Mouse (Mus musculus): ENCODE measurements around the gene Tor4a. TPM values are rescaled to one million over a fixed set of nuclear protein-coding genes. Genes with fewer than 3 reads are reported as not detected.

Gene Tor4a
- polyA plus RNA-seq, 1 experiment from 2014 or later: 1.5 TPM

DNA sequence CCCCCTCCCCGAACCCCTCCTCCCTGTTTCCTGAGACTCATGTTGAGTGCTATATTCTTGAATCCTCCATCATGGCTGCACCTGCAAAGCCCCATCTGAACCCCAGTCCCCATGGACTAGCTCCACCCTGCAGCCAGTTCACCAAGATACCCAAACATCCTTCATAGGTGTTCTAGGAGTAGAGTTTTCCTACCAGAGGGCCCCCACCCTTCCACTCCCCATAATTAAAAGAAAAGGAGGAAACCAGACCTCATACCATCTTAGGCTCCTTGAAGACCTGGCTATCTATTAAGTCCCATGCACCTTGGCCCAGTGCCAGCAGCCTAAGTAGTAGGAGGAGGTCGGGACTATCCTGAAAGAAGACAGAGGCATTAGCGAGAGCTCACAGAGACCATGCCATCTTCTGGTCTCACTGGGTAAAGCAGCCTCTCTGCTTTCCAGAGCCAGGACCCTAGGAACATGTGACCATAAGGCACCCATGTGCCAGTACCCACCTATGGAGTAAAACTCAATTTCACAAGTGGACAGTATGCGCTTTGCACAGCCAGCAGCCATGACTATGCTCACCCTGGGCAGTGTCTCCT, 7.0 kb upstream of the Tor4a start:
- Histone ChIP-seq H3K4me3 (no peak overlapping the region), H3K36me3 (peaks cover 89% of the 10 kb centered on the region)
- WGBS: 66% methylated on average over 4 of the region's 4 CpGs

DNA sequence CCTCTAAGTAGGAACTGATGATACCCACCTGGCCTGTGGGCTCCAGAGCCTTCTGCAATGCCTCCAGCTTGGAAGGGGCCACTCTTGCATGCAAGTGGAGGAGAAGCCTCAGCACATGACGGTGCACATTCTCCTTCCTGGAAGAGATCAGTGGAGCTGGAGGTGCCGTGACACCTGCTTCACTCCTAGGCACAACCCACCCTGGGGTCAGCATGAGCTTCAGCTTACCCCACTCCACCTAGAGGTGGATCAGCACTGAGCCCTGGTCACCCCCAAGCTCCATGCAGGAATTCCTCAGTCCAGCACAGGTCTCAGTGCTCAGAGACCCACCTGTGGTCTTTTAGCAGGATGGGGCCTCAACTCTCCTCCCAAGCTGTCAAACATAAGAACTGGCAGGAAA, 3.9 kb upstream of the Tor4a start:
- no peak overlapping the region for H3K4me3 ChIP-seq
- WGBS: 96% methylated on average over 2 of the region's 2 CpGs
- no peak for ATAC-seq (ENCODE audit: low FRiP score, low read depth)

More for the DNA sequence above, 7.0 kb upstream of the Tor4a start:
- 0 out of 2 replicates have a peak, but pooled peaks cover 4% of the 10 kb centered on the region for H3K4me1 ChIP-seq
- no peaks in the 10 kb centered on the region for H3K9me3 ChIP-seq
- ATAC-seq (ENCODE audit: low FRiP score, low read depth): no peak
- H3K27me3 ChIP-seq (replicated peaks): no peaks in the 10 kb centered on the region
- no peak overlapping the region for H3K4me2 ChIP-seq (replicated peaks)
- H3K27ac ChIP-seq: no peak overlapping the region
- no peak overlapping the region for H3K9ac ChIP-seq

DNA sequence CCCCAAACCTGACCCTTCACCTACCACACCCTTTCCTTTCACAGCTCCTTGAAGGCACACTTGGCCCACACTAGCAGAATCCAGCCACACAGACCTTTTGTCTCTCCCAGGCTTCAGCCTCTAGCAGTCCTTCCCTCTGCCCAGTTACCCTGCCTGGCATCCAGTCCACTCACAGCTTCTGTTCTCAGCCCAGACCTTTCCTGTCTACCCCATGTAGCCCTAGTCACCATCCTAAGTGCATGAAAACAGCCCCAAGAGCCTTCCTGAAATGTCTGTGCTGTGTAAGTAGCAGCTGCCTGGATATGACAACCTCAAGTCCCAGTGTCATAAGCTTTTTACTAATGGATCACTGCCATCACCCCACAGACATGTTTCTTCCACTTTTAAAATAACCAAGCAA, 1.3 kb upstream of the Tor4a start:
- H3K36me3 ChIP-seq: peaks cover 51% of the 10 kb centered on the region
- no peaks in the 10 kb centered on the region for H3K9me3 ChIP-seq

More for the DNA sequence above, 3.9 kb upstream of the Tor4a start:
- Histone ChIP-seq H3K4me1 (no peaks in the 10 kb centered on the region; the same call in 1 of the 2 replicates), H3K4me2 (replicated peaks) (no peak overlapping the region), H3K9ac (no peak overlapping the region), H3K36me3 (peaks cover 74% of the 10 kb centered on the region), H3K9me3 (no peaks in the 10 kb centered on the region), H3K27me3 (replicated peaks) (peaks cover 16% of the 10 kb centered on the region), H3K27ac (no peak overlapping the region)

DNA sequence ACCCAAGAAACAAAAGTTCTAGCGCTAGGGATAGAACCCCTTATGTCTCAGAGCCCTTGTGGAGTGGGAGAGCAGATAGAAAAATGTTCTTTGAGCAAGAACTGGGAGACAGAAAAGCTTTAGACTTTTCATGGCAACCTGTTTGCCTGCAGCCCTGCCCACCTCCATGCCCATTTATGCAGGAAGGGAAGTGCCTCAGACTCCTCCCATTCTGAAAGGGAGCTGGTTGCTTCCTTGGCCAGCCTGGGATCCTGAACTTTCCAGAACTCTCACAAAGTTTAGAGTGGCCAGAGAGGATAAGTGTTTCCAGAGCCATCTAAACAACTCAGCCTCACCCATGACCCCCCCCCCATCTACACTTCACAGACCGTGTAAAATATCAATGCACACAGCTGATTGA, 505 bp upstream of the Tor4a start:
- no peak overlapping the region for H3K4me2 ChIP-seq (replicated peaks)
- H3K27me3 ChIP-seq (replicated peaks): peaks cover 32% of the 10 kb centered on the region
- H3K9me3 ChIP-seq: no peaks in the 10 kb centered on the region
- 22% methylated on average over 2 of the region's 2 CpGs for WGBS
- H3K36me3 ChIP-seq: peaks cover 44% of the 10 kb centered on the region
- peaks cover 3% of the 10 kb centered on the region; the same call in 1 of the 2 replicates for H3K4me1 ChIP-seq
- ATAC-seq (ENCODE audit: low FRiP score, low read depth): no peak
- no peak overlapping the region for H3K27ac ChIP-seq
- no peak overlapping the region for H3K9ac ChIP-seq
- no peak overlapping the region for H3K4me3 ChIP-seq

More for the DNA sequence above, 1.3 kb upstream of the Tor4a start:
- Histone ChIP-seq H3K27me3 (replicated peaks) (peaks cover 32% of the 10 kb centered on the region), H3K4me2 (replicated peaks) (no peak overlapping the region), H3K4me1 (peaks cover 3% of the 10 kb centered on the region; the same call in 1 of the 2 replicates), H3K9ac (no peak overlapping the region), H3K27ac (no peak overlapping the region), H3K4me3 (no peak overlapping the region)
- ATAC-seq (ENCODE audit: low FRiP score, low read depth): no peak

DNA sequence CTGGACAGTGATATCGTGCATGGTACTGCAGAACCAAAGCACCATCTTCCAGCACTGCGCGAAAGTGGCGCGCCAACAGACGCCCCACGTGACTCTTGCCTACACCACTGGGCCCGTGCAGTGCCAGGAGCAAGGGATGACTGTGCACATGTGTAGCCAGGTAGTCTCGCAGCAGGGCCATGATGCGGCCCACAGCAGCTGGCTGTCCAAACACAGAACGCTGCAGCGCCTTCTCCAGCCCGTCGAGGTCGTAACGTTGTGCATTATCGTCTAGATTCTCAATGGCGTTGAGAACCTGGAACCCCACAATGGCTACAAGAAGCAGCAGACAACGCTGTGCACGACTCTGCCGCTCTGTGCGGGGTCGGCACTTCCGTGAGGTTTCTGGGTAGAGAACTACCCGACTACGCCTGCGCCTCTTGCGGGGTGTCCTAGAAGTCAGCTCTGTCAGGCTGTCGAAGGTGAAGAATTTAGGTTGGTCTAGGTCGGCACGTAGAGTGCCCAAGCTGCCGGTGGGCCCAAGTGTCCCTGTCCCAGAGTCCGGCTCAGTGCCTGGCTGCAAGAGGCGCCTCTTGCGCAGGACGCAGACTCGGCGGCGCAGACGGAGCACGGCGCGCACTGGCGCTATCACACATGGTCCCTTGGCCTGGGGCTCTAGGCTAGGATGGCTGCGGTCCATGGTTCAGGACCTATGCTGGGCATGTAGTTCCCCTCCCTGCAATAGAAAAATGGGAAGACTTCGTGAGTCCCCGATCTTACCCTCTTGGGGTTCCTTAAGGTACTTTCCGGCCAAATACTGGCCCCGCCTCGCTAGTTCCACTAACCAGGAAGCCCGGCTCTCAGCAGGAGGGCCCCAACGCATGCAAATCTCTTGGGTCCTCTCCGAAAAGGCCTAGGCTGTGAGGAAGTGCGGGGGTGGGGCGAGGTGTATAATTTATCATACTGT, 1.2 kb downstream of the Tor4a start:
- ATAC-seq (ENCODE audit: low FRiP score, low read depth): no peak
- peak overlapping the region; percentile 40 for H3K4me2 ChIP-seq (replicated peaks)
- H3K36me3 ChIP-seq: peaks cover 28% of the 10 kb centered on the region
- H3K9me3 ChIP-seq: no peaks in the 10 kb centered on the region
- H3K9ac ChIP-seq: peak overlapping the region; percentile 21; the same call in 1 of the 2 replicates
- peaks cover 32% of the 10 kb centered on the region for H3K27me3 ChIP-seq (replicated peaks)
- peaks cover 3% of the 10 kb centered on the region; the same call in 1 of the 2 replicates for H3K4me1 ChIP-seq
- no peak overlapping the region for H3K27ac ChIP-seq
- no peak overlapping the region for H3K4me3 ChIP-seq
- WGBS: 21% methylated on average over 55 of the region's 55 CpGs

DNA sequence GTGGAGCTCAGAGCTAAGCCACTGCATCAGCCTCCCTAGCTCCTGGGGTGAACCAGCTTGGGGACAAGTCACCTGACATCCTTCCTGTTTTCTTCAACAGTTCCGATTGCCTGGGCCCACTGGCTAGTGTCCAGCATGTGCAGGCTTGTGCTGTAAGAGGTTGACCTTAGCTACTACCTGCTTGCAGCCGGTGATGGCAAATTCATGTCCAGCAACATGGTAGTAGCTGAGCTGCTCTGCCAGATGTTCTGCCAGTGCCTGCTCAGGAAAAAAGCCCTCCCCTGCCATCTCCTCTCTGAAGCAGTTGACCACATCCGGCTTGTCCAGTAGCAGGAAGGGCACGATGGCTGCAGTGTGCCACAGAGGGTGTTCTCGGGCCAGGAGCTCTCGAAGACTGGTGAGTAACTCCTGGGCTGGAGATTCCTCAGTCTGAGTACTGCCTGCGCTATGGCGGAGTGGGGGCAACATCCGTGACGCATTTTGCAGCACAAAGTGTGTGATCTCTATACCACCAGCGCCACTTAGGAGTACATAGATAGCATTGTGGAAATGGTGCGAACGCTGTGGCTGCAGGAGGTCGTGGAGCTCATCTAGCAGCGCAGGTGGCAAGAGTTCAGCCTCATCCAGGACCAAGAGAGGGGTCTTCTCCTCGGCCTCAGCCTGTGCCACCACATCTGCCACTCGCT, 2.1 kb downstream of the Tor4a start:
- H3K4me3 ChIP-seq: no peak overlapping the region
- WGBS: 87% methylated on average over 17 of the region's 17 CpGs
- no peaks in the 10 kb centered on the region for H3K9me3 ChIP-seq
- no peak for ATAC-seq (ENCODE audit: low FRiP score, low read depth)
- H3K9ac ChIP-seq: no peak overlapping the region
- H3K27me3 ChIP-seq (replicated peaks): peaks cover 32% of the 10 kb centered on the region
- peak overlapping the region; percentile 40; the same call in 1 of the 2 replicates for H3K4me2 ChIP-seq (replicated peaks)
- peaks cover 3% of the 10 kb centered on the region; the same call in 1 of the 2 replicates for H3K4me1 ChIP-seq
- no peak overlapping the region for H3K27ac ChIP-seq
- H3K36me3 ChIP-seq: peaks cover 19% of the 10 kb centered on the region

DNA sequence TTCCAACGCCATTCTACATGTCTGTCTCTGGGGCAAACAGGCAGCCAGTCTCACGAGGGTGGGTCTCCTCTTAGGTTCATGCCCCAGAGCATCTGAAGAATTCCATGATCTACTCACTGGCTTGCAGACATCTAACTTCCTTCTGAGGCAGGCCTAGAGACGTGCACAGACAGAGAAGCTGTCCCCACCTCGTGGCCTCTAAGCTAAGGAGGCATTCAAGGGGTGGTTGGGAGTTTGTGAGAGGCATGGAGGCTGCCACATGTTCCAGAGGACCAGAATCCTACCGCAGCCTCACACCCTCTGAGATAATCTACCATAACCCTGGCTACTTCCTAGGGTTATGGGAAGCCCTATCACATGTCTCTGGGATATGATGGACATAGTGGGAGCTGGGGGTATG, 2.7 kb downstream of the Tor4a start:
- Histone ChIP-seq H3K4me1 (peaks cover 3% of the 10 kb centered on the region; the same call in 1 of the 2 replicates), H3K4me3 (no peak overlapping the region), H3K27me3 (replicated peaks) (peaks cover 32% of the 10 kb centered on the region), H3K36me3 (peaks cover 15% of the 10 kb centered on the region), H3K9ac (no peak overlapping the region), H3K9me3 (no peaks in the 10 kb centered on the region), H3K4me2 (replicated peaks) (no peak overlapping the region), H3K27ac (no peak overlapping the region)
- ATAC-seq (ENCODE audit: low FRiP score, low read depth): no peak
- WGBS: 85% methylated on average over 5 of the region's 5 CpGs

DNA sequence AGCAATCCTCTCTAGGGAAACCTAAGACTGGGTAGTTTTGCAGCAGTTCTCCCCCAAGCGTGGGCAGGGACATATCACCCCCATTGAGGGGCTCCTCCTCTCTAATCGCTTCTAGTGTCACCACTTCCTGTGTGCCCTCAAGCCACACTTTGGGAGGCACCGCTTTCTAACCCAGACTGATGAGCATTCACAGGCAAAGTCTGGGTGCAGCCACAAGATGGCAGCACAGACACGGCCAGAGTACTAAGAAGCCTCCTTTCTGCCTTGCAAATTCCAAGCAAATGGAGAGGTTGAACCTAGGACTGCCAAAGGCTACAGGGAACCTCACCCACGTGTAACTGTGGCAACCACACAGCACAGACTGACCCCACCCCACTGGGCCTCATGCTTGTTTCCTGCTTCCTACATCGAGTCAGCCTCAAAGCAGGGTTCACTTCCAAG, 3.3 kb downstream of the Tor4a start:
- Histone ChIP-seq H3K27me3 (replicated peaks) (peaks cover 32% of the 10 kb centered on the region), H3K36me3 (peaks cover 9% of the 10 kb centered on the region), H3K4me1 (peaks cover 3% of the 10 kb centered on the region; the same call in 1 of the 2 replicates), H3K4me2 (replicated peaks) (peak overlapping the region; percentile 30; the same call in 1 of the 2 replicates), H3K9ac (no peak overlapping the region), H3K27ac (no peak overlapping the region), H3K9me3 (no peaks in the 10 kb centered on the region), H3K4me3 (no peak overlapping the region)
- 2% methylated on average over 6 of the region's 6 CpGs for WGBS
- peak; percentile 79 for ATAC-seq (ENCODE audit: low FRiP score, low read depth)

DNA sequence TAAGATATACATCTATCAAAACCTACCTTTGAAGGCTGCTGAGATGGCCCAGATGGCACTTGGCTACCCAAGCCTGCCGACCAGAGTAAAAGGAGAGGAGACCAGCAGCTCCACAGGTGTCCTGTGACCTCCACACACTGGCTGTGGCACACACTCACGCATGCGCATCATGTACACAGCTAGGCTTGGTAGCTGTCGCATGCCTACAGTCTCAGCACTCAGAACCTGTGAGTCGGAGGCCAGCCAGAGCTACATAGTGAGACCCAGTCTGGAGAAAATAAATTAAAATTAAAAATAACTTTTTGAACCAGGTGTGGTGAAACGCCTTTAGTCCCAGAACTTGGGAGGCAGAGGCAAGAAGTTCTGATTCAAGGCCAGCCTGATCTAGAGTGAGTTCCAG, 8.8 kb downstream of the Tor4a start:
- Histone ChIP-seq H3K27ac (no peak overlapping the region), H3K4me3 (no peak overlapping the region), H3K4me2 (replicated peaks) (no peak overlapping the region), H3K9me3 (no peaks in the 10 kb centered on the region), H3K9ac (no peak overlapping the region), H3K4me1 (peaks cover 31% of the 10 kb centered on the region), H3K27me3 (replicated peaks) (no peaks in the 10 kb centered on the region), H3K36me3 (peaks cover 8% of the 10 kb centered on the region; the same call in 1 of the 2 replicates)
- no peak for ATAC-seq (ENCODE audit: low FRiP score, low read depth)
- 79% methylated on average over 6 of the region's 6 CpGs for WGBS

DNA sequence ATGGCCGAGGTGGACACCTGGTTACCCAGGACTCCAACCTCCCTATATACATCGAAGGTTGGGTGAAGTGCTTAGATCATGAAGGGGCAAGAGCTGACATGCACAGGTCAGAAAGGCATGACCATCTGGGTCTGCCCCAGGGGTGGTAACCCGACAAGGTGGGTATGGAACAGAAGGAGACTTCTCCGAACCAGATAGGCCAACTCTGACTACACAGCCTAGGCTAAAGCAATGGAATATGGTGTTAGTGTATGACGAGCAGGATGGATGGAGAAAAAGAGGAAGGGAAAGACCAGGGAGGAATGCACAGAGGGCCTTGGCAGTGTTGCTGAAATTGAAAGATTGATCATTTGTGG, 10.1 kb downstream of the Tor4a start:
- Histone ChIP-seq H3K9ac (peak overlapping the region; percentile 70; the same call in 1 of the 2 replicates), H3K36me3 (peaks cover 8% of the 10 kb centered on the region; the same call in 1 of the 2 replicates), H3K27ac (0 out of 2 replicates have a peak overlapping the region, but pooled peaks have one; percentile 96), H3K4me3 (peak overlapping the region; percentile 48), H3K27me3 (replicated peaks) (no peaks in the 10 kb centered on the region), H3K4me2 (replicated peaks) (peak overlapping the region; percentile 77), H3K4me1 (peaks cover 35% of the 10 kb centered on the region), H3K9me3 (no peaks in the 10 kb centered on the region)
- WGBS: 34% methylated on average over 5 of the region's 5 CpGs
- no peak for ATAC-seq (ENCODE audit: low FRiP score, low read depth)

DNA sequence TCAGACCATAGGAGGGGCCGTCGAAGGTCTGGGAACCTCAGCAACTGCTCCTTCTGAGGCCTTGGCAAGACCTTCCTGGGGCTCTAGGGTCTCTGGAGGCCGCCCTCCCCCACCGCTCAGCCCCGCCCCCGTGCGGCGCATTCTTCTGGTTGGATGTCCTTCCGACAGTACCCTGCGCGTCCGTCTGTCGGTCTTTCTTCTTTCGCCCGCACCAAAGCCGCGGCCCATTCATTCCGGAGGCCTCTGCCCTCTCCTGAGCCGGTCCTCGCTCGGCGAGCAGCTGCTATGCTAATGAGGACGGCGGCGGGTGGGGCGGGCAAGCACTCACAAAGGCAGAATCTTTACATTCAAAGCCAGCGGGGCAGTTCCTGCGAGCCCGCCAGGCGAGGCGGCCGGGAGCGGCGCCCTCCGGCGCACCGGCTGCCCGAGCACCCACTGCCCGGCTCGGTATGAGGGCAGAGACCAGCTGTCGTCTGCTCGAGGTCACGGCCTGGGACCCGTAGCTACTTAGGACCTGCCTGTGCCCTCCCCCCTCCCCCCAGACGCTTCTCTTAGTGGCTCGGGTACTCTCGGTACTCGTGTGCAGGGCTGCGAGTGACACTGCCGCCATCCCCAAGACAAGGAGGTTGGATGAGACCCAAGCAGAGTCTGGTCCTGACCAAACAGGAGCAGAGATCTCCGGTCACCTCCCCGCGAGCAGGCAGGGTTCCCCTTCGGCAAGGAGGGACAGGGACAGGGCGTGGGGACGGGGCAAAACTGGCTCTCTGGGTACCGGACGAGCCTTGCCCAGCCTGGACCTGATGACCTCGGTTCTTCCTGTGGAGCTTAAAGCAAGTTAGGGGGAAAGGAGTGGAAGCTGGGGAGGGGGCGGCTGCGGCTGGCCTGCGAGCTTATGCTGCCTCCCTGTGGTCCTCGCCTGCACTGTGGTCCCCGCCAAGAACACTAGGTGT, 10.8 kb downstream of the Tor4a start:
- peaks cover 38% of the 10 kb centered on the region for H3K4me1 ChIP-seq
- ATAC-seq (ENCODE audit: low FRiP score, low read depth): peak; percentile 82

More for the DNA sequence above, 10.8 kb downstream of the Tor4a start:
- no peaks in the 10 kb centered on the region for H3K9me3 ChIP-seq
- peaks cover 8% of the 10 kb centered on the region; the same call in 1 of the 2 replicates for H3K36me3 ChIP-seq
- H3K4me2 ChIP-seq (replicated peaks): peak overlapping the region; percentile 77
- peak overlapping the region; percentile 96 for H3K27ac ChIP-seq
- no peaks in the 10 kb centered on the region for H3K27me3 ChIP-seq (replicated peaks)
- under 1% methylated on average over 64 of the region's 64 CpGs for WGBS
- peak overlapping the region; percentile 70 for H3K9ac ChIP-seq
- peak overlapping the region; percentile 48 for H3K4me3 ChIP-seq
